Mouse (Mus musculus) testis, adult 2 months (tissue): Measurements from ENCODE around the gene Actg1.
"Not testable (repeated sequence)": the region's sequence is repeated elsewhere in the genome, so short reads cannot be mapped to it uniquely, and the experiment has no call there.

ENCODE experiments used
- CTCF ChIP-seq: fragments of 200-500 bp; IDR thresholded peaks from 2 replicates; pipeline ENCODE4 v1.5.1; 2012; ENCODE audit warnings: low read depth, mild to moderate bottlenecking, inconsistent platforms, low read length, moderate library complexity; ENCODE audit not compliant: control insufficient read depth, insufficient read depth, insufficient replicate concordance
- POLR2A ChIP-seq: fragments of 200-500 bp; IDR thresholded peaks from 2 replicates; pipeline ENCODE4 v1.6.1; 2012; ENCODE audit warnings: low read depth, mild to moderate bottlenecking, inconsistent platforms, low read length, moderate library complexity; ENCODE audit not compliant: control insufficient read depth

GRCm38 (mm10) chr11:120346383-120347034 is 1.8 kb downstream of the Actg1 start:
- not testable (repeated sequence) for TF ChIP-seq POLR2A, CTCF
